Mouse (Mus musculus): ENCODE results near the gene Parp14.
"Not testable (repeated sequence)": the region's sequence is repeated elsewhere in the genome, so short reads cannot be mapped to it uniquely, and the experiment has no call there.

Gene Parp14

DNA sequence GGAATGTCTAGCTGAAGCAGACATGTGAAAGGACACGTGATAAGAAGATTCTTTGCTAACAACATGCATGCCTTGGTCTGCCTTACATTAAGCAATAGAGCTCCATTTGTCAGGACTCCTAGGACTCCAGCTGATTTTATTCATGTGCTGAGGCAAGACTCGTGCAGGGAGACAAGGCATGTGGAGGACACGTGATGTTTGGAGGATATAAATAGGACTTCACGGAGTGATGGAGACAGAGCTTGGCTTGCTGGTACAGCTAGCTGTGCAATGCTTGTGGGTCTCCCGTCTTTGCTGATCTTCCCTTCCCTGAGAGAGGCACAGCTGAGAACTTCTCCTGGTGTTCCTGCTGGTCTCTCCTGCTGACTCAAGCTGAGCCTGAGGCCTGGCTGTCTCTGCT, 20.3 kb upstream of the Parp14 start:
- not testable (repeated sequence) for DNase-seq (ENCODE audit: low read depth, low spot score); H3K27me3 ChIP-seq (ENCODE audit: control insufficient read depth, insufficient read depth, low read length, poor library complexity, severe bottlenecking); H3K36me3 ChIP-seq (ENCODE audit: control insufficient read depth, insufficient read depth, low read length, poor library complexity, severe bottlenecking)

DNA sequence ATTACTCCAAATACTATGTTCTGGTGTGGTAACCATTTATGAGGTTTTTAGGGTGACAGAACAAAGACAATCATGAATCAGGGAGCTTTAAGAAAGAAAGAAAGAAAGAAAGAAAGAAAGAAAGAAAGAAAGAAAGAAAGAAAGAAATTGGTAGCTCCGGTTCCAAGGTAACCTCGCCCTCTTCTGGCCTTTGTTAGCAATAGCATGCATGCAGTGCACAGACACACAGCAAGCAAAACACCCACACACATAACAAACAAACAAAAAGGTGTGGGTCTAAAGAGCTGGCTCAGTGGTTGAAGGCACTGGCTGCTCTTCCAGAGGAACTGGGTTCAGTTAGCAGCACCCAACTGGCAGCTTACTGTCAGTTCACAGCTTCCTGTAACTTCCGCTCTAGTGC, 19.3 kb upstream of the Parp14 start:
- no peaks in the 10 kb centered on the region for H3K36me3 ChIP-seq (ENCODE audit: control insufficient read depth, insufficient read depth, low read length, poor library complexity, severe bottlenecking)
- DNase-seq (ENCODE audit: low read depth, low spot score): peak; percentile 39
- no peaks in the 10 kb centered on the region for H3K27me3 ChIP-seq (ENCODE audit: control insufficient read depth, insufficient read depth, low read length, poor library complexity, severe bottlenecking)

DNA sequence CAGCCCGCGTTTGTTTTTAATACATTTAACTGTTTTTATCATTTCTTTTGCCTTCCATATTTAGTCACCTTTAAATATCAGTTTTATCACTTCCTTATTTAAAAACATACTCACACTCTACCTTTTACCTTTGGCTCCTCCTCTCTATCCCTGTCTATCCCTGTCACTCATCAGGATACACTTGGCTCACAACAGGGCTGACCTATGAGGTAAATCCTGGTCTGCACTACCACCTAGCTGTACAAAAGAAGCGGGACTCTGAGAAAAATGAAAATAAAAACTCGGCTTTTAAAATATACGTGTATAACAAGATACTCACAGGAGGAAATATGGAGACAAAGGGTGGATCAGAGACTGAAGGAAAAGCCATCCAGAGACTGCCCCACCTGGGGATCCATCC, 17.6 kb upstream of the Parp14 start:
- DNase-seq (ENCODE audit: low read depth, low spot score): no peak
- no peaks in the 10 kb centered on the region for H3K27me3 ChIP-seq (ENCODE audit: control insufficient read depth, insufficient read depth, low read length, poor library complexity, severe bottlenecking)
- no peaks in the 10 kb centered on the region for H3K36me3 ChIP-seq (ENCODE audit: control insufficient read depth, insufficient read depth, low read length, poor library complexity, severe bottlenecking)

DNA sequence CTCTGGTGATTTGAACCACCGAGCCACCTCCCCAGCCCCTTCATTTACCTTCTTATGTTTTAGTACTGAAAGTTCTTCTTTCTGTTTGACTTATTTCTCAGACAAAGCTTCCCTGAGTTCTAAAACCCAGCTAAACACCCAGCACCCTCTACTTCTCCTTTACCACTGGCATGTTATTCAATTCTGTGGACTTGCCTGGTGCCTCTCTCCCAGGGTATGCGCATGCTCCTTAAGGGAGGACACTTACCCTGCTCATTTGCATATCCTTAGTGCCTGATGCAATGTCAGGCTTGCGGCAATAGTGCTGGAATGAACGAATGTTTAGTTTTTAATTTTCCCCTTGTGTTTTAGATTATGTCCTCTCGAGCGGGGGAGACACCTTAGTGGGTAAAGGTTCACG, 16.8 kb upstream of the Parp14 start:
- DNase-seq (ENCODE audit: low read depth, low spot score): no peak
- H3K36me3 ChIP-seq (ENCODE audit: control insufficient read depth, insufficient read depth, low read length, poor library complexity, severe bottlenecking): no peaks in the 10 kb centered on the region
- H3K27me3 ChIP-seq (ENCODE audit: control insufficient read depth, insufficient read depth, low read length, poor library complexity, severe bottlenecking): no peaks in the 10 kb centered on the region

DNA sequence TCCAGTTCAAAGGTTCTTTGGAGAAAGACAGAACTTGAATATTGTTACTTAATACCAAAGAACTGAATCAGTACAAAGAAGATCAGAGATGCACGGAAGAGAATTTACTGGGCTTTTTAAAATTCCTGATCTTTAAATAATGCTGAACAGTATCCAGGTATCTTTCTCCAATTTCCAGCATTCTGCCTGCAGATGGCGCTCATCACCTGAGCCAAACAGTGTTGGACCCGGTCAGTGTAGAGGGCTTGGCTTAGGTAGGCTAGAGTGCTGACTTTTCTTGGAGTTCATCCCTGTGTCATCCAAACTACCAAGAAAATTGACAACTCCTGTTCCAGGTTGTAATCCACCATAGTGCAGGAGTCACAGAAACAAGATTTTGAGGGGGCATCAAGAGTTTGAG, 3.1 kb upstream of the Parp14 start:
- no peaks in the 10 kb centered on the region for H3K36me3 ChIP-seq (ENCODE audit: control insufficient read depth, insufficient read depth, low read length, poor library complexity, severe bottlenecking)
- H3K27me3 ChIP-seq (ENCODE audit: control insufficient read depth, insufficient read depth, low read length, poor library complexity, severe bottlenecking): no peaks in the 10 kb centered on the region
- DNase-seq (ENCODE audit: low read depth, low spot score): peak; percentile 83

DNA sequence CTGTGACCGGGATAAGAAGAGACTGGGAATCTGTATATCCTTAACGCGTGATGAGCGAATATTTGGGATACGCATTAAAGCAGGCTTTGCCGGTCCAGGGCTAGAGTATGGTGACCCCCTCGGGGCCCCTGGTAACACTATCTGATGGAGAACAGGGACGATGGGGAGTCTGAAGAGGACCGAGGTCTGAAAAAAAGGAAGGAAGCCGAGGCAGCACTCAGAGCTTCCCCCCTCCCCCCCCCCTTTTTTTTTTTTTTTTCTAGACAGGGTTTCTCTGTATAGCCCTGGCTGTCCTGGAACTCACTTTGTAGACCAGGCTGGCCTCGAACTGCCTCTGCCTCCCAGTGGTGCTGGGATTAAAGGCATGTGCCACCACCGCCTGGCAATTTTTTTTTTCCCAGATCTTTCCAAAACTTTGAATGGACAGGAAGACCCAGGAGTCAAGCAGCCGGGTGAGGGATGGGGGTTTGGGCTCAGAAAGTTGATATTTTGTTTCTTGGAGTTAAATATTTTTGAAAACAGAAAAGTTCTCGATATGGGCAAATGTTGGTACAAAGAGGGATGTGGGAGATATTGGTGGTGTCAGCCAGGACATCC, 1.2 kb upstream of the Parp14 start:
- DNase-seq (ENCODE audit: low read depth, low spot score): peak; percentile 47
- Histone ChIP-seq H3K36me3 (ENCODE audit: control insufficient read depth, insufficient read depth, low read length, poor library complexity, severe bottlenecking) (no peaks in the 10 kb centered on the region), H3K27me3 (ENCODE audit: control insufficient read depth, insufficient read depth, low read length, poor library complexity, severe bottlenecking) (no peaks in the 10 kb centered on the region)

DNA sequence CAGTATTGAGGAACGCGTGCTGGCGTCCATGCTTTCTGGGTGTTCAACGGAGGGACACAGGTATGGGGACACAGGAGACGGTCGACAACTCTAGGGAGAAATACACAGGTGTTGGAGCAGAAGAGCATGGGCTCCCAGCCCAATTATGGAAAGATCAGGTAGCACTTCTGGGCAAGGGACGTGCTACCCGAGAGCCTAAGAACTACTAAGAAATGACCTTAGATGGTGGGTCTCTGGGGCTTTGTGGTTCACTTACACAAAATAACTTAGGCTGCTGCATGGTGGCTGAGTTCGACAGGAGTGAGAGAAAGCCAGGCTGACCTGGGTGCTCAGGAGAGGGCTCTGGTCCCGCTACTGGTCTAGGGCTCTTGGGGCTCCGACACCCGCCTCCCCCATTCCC, 554 bp upstream of the Parp14 start:
- peak; percentile 25 for DNase-seq (ENCODE audit: low read depth, low spot score)
- Histone ChIP-seq H3K27me3 (ENCODE audit: control insufficient read depth, insufficient read depth, low read length, poor library complexity, severe bottlenecking) (no peaks in the 10 kb centered on the region), H3K36me3 (ENCODE audit: control insufficient read depth, insufficient read depth, low read length, poor library complexity, severe bottlenecking) (no peaks in the 10 kb centered on the region)

DNA sequence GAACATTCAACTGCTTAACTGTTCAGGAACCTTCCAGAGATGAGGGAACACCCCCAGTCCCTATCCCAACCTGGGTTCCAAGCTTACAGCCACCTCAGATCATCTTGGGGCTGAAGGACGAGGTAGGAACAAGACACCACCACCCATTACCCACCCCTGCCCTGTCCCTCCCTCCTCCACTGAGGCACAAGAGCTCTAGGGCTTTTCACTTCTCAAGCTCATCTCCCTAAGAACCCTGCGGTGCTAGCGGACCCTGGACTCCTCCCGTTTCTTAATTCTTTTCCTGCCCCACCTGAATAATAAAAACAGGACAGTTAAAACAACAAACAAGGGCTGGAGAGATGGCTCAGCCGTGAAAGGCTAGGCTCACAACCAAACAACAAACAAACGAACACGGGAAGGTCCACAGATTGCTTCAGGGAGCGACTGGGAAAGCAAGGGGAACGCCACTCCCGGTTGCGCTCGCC, 730 bp downstream of the Parp14 start:
- H3K36me3 ChIP-seq (ENCODE audit: control insufficient read depth, insufficient read depth, low read length, poor library complexity, severe bottlenecking): 0 out of 2 replicates have a peak, but pooled peaks cover 4% of the 10 kb centered on the region
- H3K27me3 ChIP-seq (ENCODE audit: control insufficient read depth, insufficient read depth, low read length, poor library complexity, severe bottlenecking): no peaks in the 10 kb centered on the region
- DNase-seq (ENCODE audit: low read depth, low spot score): no peak

DNA sequence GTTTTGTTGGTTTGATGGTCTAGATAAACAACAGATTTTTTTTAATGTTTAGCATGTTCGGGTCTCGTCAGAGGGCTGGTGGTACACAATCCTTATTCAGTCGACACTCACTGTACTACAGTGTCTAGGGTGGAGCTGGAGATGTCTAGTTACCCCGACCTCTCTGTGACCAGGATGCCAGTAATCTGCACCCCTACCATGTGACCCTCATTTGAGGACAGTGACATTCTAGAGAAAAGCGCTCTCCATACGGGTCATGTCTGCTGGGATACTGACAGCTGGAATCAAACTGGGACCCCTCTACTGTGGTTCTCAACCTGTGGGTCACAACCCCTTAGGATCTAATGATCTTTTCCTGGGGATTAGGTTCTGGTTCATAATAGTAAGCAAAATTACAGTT, 1.7 kb downstream of the Parp14 start:
- Histone ChIP-seq H3K36me3 (ENCODE audit: control insufficient read depth, insufficient read depth, low read length, poor library complexity, severe bottlenecking) (peaks cover 6% of the 10 kb centered on the region; the same call in 1 of the 2 replicates), H3K27me3 (ENCODE audit: control insufficient read depth, insufficient read depth, low read length, poor library complexity, severe bottlenecking) (no peaks in the 10 kb centered on the region)
- DNase-seq (ENCODE audit: low read depth, low spot score): no peak

DNA sequence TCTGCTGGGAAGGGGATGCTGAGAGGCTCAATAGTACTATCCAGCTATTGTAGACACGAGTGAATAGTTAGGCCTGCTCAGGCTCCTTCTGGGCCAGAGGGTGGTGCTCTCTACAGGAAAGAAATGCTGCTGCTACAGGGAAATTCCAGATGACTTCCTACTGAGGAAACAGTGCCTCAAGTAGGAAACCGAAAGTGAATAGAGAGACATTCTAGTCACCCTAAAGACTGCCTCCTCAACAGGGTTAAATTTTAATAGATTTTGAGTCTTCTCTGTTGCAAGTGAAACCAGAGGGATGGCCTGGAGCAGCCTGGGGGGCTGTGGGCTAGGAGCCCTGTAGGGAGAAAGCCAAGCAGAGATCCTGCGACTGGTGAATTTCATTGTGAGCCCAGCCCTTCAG, 2.2 kb downstream of the Parp14 start:
- Histone ChIP-seq H3K36me3 (ENCODE audit: control insufficient read depth, insufficient read depth, low read length, poor library complexity, severe bottlenecking) (peaks cover 7% of the 10 kb centered on the region; the same call in 1 of the 2 replicates), H3K27me3 (ENCODE audit: control insufficient read depth, insufficient read depth, low read length, poor library complexity, severe bottlenecking) (no peaks in the 10 kb centered on the region)
- DNase-seq (ENCODE audit: low read depth, low spot score): peak; percentile 55

DNA sequence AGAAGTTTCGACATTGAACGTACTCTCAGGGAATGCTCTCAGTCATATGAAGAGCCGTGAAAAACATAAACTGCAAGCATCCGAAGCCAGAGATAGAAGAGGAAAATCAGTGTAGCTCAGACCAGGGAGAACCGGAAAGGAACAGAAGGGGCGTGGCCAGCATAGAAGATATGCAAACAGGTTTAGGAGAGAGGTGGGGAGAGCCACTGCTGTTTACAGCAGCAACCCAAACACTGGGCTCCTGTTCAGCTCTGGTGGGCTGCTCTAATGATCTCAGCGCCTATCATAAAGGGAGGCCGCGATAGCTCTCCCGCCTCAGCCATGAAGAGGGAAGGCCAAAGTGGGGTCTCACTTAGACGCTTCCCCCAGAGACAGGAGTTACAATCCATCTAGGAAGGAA, 3.6 kb downstream of the Parp14 start:
- Histone ChIP-seq H3K27me3 (ENCODE audit: control insufficient read depth, insufficient read depth, low read length, poor library complexity, severe bottlenecking) (no peaks in the 10 kb centered on the region), H3K36me3 (ENCODE audit: control insufficient read depth, insufficient read depth, low read length, poor library complexity, severe bottlenecking) (peaks cover 14% of the 10 kb centered on the region)
- no peak for DNase-seq (ENCODE audit: low read depth, low spot score)

DNA sequence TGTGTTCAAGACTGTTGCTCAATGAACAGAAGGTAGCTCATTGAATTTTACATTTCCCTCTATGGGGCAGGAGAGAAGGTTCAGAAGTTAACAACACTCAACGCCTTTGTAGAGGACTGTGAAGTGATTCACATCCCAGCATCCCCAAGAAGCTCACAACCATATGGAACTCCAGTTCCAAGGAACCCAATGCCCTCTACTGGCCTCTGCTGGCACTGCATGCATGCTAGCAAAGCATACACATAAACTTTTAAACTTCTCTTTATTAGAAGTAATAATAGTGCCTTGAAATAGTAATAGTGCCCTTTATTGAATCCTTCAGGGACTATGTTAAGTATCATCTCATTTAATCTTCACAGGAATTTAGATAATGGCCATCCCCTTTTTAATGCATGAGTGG, 9.3 kb downstream of the Parp14 start:
- H3K36me3 ChIP-seq (ENCODE audit: control insufficient read depth, insufficient read depth, low read length, poor library complexity, severe bottlenecking): peaks cover 26% of the 10 kb centered on the region
- DNase-seq (ENCODE audit: low read depth, low spot score): peak; percentile 39
- no peaks in the 10 kb centered on the region for H3K27me3 ChIP-seq (ENCODE audit: control insufficient read depth, insufficient read depth, low read length, poor library complexity, severe bottlenecking)

DNA sequence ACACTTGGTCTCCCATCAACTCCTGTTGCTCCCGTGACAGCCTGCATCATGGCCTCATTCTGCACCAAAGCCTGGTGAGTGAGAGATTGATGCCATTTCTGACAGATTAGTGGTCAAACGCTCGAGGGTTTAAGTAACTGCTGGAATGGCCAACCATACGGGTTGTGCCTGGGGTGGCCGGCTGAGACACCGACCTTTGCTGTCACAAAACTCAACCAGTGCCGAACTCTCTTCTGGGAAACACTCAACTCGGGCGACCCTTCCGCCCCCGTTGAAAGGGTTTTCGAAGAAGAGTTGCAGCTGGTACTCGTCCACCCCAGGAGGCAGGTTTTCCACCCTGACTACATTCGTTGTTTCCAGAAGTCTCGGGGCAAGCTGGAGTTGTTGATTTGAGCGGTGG, 11.1 kb downstream of the Parp14 start:
- DNase-seq (ENCODE audit: low read depth, low spot score): no peak
- Histone ChIP-seq H3K36me3 (ENCODE audit: control insufficient read depth, insufficient read depth, low read length, poor library complexity, severe bottlenecking) (peaks cover 26% of the 10 kb centered on the region), H3K27me3 (ENCODE audit: control insufficient read depth, insufficient read depth, low read length, poor library complexity, severe bottlenecking) (no peaks in the 10 kb centered on the region)

DNA sequence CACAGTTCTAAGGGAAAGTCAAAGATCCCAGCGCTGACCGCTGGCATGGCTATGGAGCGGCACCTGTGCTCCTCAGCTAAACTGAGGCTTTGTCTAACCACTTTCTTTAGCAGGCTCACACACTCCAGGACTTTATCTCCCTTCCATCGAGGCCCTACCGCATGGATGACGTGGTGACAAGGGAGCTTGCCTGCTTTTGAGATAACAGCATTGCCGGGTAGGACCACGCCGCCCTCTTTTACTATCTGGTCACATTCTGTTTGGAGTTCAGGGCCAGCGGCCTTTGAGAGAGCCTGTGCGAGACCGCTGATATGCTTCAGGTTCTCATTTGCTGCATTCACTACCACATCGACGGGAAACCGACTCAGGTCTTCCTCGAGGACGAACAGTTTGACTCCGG, 14.6 kb downstream of the Parp14 start:
- Histone ChIP-seq H3K36me3 (ENCODE audit: control insufficient read depth, insufficient read depth, low read length, poor library complexity, severe bottlenecking) (peaks cover 15% of the 10 kb centered on the region), H3K27me3 (ENCODE audit: control insufficient read depth, insufficient read depth, low read length, poor library complexity, severe bottlenecking) (no peaks in the 10 kb centered on the region)
- no peak for DNase-seq (ENCODE audit: low read depth, low spot score)

DNA sequence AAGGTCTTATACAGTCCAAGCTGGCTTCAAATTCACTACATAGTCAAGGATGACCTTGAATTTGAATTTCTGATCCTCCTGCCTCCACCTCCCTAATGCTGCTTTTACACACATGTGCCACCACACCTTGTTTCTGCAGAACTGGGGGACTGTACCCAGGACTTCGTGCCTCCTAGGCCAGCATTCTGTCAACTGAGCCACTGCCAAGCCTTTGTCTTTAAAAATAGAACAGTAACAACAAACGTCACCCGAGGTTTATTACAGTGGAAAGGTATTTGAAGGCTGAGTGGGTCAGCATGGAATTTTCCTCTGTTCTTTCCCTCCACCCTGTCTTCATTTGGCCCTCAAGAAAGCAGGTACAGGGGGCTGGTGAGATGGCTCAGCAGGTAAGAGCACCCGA, 15.5 kb downstream of the Parp14 start:
- H3K36me3 ChIP-seq (ENCODE audit: control insufficient read depth, insufficient read depth, low read length, poor library complexity, severe bottlenecking): peaks cover 10% of the 10 kb centered on the region
- DNase-seq (ENCODE audit: low read depth, low spot score): no peak
- no peaks in the 10 kb centered on the region for H3K27me3 ChIP-seq (ENCODE audit: control insufficient read depth, insufficient read depth, low read length, poor library complexity, severe bottlenecking)

DNA sequence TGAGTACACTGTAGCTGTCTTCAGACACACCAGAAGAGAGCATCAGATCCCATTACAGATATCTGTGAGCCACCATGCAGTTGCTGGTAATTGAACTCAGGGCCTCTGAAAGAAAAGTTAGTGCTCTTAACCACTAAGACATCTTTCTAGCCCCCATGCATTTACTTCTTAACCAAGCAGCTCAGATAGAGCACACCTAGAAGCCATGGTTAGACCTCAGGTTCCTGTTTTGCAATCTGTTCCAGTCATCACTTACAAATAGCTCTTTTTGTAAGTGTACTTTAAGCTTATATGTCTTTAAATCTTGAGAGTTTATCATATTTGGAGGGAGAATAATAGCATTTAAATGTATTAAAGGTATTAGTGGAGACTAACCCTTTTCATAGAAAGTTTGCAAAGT, 24.2 kb downstream of the Parp14 start:
- no peaks in the 10 kb centered on the region for H3K27me3 ChIP-seq (ENCODE audit: control insufficient read depth, insufficient read depth, low read length, poor library complexity, severe bottlenecking)
- H3K36me3 ChIP-seq (ENCODE audit: control insufficient read depth, insufficient read depth, low read length, poor library complexity, severe bottlenecking): peaks cover 15% of the 10 kb centered on the region
- DNase-seq (ENCODE audit: low read depth, low spot score): no peak

Measured in splenic B cell, adult 2 months (primary cell).